Mouse (Mus musculus): ENCODE data around the gene Zfx.

DNA sequence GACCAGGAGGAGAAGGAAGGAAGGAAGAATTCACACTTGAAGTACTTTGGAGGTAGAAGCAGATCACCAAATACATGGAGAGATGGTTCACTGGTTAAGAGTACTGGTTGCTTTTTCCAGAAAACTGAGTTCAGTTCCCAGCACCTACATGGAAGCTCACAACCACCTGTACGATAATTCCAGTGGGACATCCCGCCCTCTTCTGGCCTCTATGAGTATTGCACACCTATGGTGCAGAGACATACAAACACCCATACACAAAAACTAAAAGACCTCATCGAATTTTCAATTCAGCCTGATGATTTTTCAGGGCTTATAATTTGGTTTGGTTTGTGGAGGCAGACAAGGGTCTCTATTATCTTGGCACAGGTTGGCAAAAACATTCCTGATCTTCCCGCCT lies 6.2 kb upstream of the Zfx start:
- TF ChIP-seq CTCF (IDR thresholded peaks at IDR 0.05; ENCODE audit: low read depth, low read length) = no peak
- TF ChIP-seq POLR2A (IDR thresholded peaks at IDR 0.05; ENCODE audit: insufficient read depth, low read length) = no peak

Measured in ES-Bruce4 (cell line).